Mouse (Mus musculus): ENCODE measurements around the gene Zdhhc14.

GRCm38 (mm10) chr17:5544065-5544464 is 51.7 kb downstream of the Zdhhc14 start:
- no peak for TF ChIP-seq CHD1 (IDR thresholded peaks at IDR 0.05; ENCODE audit: low read depth, low read length)
- no peak for TF ChIP-seq CTCF (conservative IDR thresholded peaks at IDR 0.05 in 1 of 2, IDR thresholded peaks at IDR 0.05 in 1 of 2; ENCODE audit: low read depth in 2 of 2, low read length in 2 of 2)
- no peak for TF ChIP-seq POLR2A (IDR thresholded peaks at IDR 0.05; ENCODE audit: low read depth, low read length)

Measured in CH12.LX (cell line).